Mouse (Mus musculus) liver, embryonic 11.5 days (tissue): Measurements from ENCODE around the gene Oat. TPM values are rescaled to one million over a fixed set of nuclear protein-coding genes. Genes with fewer than 3 reads are reported as not detected.

Experiments
- ATAC-seq: fragments of 200-750 bp; cut with Nextera tagmentation; replicated peaks from 2 replicates; pipeline ENCODE4 v1.8.0; 2017; ENCODE audit warnings: moderate number of reproducible peaks, mild to moderate bottlenecking, moderate TSS enrichment, moderate library complexity; ENCODE audit not compliant: low FRiP score
- DNase-seq: peaks from one replicate; pipeline ENCODE4 v3.0.0-alpha.2; 2017; ENCODE audit warnings: low spot score
- H3K27ac ChIP-seq: fragments of 300-500 bp; sonication (generic); 2 replicates; pipeline ENCODE4 v1.5.1; 2014; ENCODE audit warnings: mild to moderate bottlenecking, low read depth, low read length, control low read depth
- H3K27me3 ChIP-seq: fragments of 300-500 bp; sonication (generic); replicated peaks from 2 replicates; pipeline ENCODE4 v1.6.1; 2014; ENCODE audit warnings: low read length, mixed read lengths; ENCODE audit not compliant: control insufficient read depth, insufficient read depth
- H3K36me3 ChIP-seq: fragments of 300-500 bp; sonication (generic); 2 replicates; pipeline ENCODE4 v1.6.1; 2014; ENCODE audit warnings: mild to moderate bottlenecking, low read length, moderate library complexity, mixed read lengths; ENCODE audit not compliant: control insufficient read depth, insufficient read depth
- H3K4me1 ChIP-seq: fragments of 300-500 bp; sonication (generic); replicated peaks from 2 replicates; pipeline ENCODE4 v1.6.1; 2014; ENCODE audit warnings: low read length, mixed read lengths; ENCODE audit not compliant: control insufficient read depth, insufficient read depth
- H3K4me2 ChIP-seq: fragments of 300-500 bp; sonication (generic); 2 replicates; pipeline ENCODE4 v1.6.1; 2014; ENCODE audit warnings: mild to moderate bottlenecking, control low read depth, moderate library complexity
- H3K4me3 ChIP-seq: fragments of 300-500 bp; sonication (generic); 2 replicates; pipeline ENCODE4 v1.5.1; 2014; ENCODE audit warnings: low read depth, low read length, control low read depth
- H3K9ac ChIP-seq: fragments of 300-500 bp; sonication (generic); 2 replicates; pipeline ENCODE4 v1.6.1; 2014; ENCODE audit warnings: low read depth, low read length, control low read depth
- H3K9me3 ChIP-seq: fragments of 300-500 bp; sonication (generic); 2 replicates; pipeline ENCODE4 v1.6.1; 2016; ENCODE audit warnings: low read length, inconsistent platforms, mixed read lengths; ENCODE audit not compliant: control insufficient read depth
- WGBS: fragments of 180-500 bp; shearing (Covaris S2); extraction: QIAGEN DNeasy Blood & Tissue Kit; methylation state at CpG from one replicate; pipeline ENCODE4 v1.1.7; 2014; 5-methylcytosine and 5-hydroxymethylcytosine counted together
- polyA plus RNA-seq: library from polyadenylated mRNA; unstranded; fragments of >200 nt; fragmentation: Nextera tagmentation; extraction: Ambion mirVana; gene quantifications from 2 replicates; pipeline ENCODE4 v1.2.1, GENCODE M21; 2014

The Oat gene
- polyA plus RNA-seq, 1 experiment from 2014 or later, result 157 TPM

GRCm38 (mm10) chr7:132568817-132569216, 7.4 kb downstream of the Oat start:
- DNase-seq (no peak), ATAC-seq (no peak)
- H3K9me3 ChIP-seq, result no peaks in the 10 kb centered on the region
- H3K4me2 ChIP-seq, result no peak overlapping the region
- peaks cover 22% of the 10 kb centered on the region for H3K4me1 ChIP-seq
- no peak overlapping the region for H3K27ac ChIP-seq
- no peak overlapping the region for H3K4me3 ChIP-seq
- peaks cover 13% of the 10 kb centered on the region for H3K36me3 ChIP-seq
- H3K9ac ChIP-seq, result no peak overlapping the region
- no peaks in the 10 kb centered on the region for H3K27me3 ChIP-seq
- 88% methylated on average over 6 of the region's 6 CpGs for WGBS

GRCm38 (mm10) chr7:132565831-132566230, 10.4 kb downstream of the Oat start:
- Histone ChIP-seq H3K27me3 (no peaks in the 10 kb centered on the region), H3K4me1 (peaks cover 12% of the 10 kb centered on the region), H3K27ac (no peak overlapping the region), H3K36me3 (peaks cover 36% of the 10 kb centered on the region), H3K9me3 (no peaks in the 10 kb centered on the region), H3K4me3 (no peak overlapping the region), H3K4me2 (no peak overlapping the region), H3K9ac (no peak overlapping the region)
- no peak for ATAC-seq
- no peak for DNase-seq
- 73% methylated on average over 1 of the region's 1 CpGs for WGBS

GRCm38 (mm10) chr7:132559138-132559766, 16.9 kb downstream of the Oat start:
- peaks cover 48% of the 10 kb centered on the region for H3K36me3 ChIP-seq
- H3K4me1 ChIP-seq, result peaks cover 11% of the 10 kb centered on the region
- ATAC-seq, result no peak
- no peak for DNase-seq
- no peaks in the 10 kb centered on the region for H3K9me3 ChIP-seq
- H3K27me3 ChIP-seq, result no peaks in the 10 kb centered on the region
- H3K9ac ChIP-seq, result no peak overlapping the region
- H3K4me3 ChIP-seq, result no peak overlapping the region
- no peak overlapping the region for H3K27ac ChIP-seq
- no peak overlapping the region for H3K4me2 ChIP-seq
- 55% methylated on average over 3 of the region's 3 CpGs for WGBS

GRCm38 (mm10) chr7:132558141-132558736, 18.0 kb downstream of the Oat start:
- peaks cover 42% of the 10 kb centered on the region for H3K36me3 ChIP-seq
- ATAC-seq (peak; percentile 85), DNase-seq (no peak)
- H3K27me3 ChIP-seq, result no peaks in the 10 kb centered on the region
- H3K4me1 ChIP-seq, result peaks cover 11% of the 10 kb centered on the region
- H3K9ac ChIP-seq, result peak overlapping the region; percentile 6; the same call in 1 of the 2 replicates
- no peak overlapping the region for H3K27ac ChIP-seq
- H3K4me2 ChIP-seq, result no peak overlapping the region
- 65% methylated on average over 7 of the region's 7 CpGs for WGBS
- H3K9me3 ChIP-seq, result no peaks in the 10 kb centered on the region
- H3K4me3 ChIP-seq, result no peak overlapping the region

- H3K4me3 ChIP-seq, result no peak overlapping the region
- no peak overlapping the region for H3K4me2 ChIP-seq
- no peak for ATAC-seq
- 93% methylated on average over 5 of the region's 5 CpGs for WGBS
- no peak for DNase-seq
- no peaks in the 10 kb centered on the region for H3K27me3 ChIP-seq
- H3K36me3 ChIP-seq, result peaks cover 29% of the 10 kb centered on the region
- H3K4me1 ChIP-seq, result peaks cover 11% of the 10 kb centered on the region
- H3K9me3 ChIP-seq, result no peaks in the 10 kb centered on the region
- no peak overlapping the region for H3K9ac ChIP-seq
- no peak overlapping the region for H3K27ac ChIP-seq
These were observed 19.6 kb downstream of the Oat start for GRCm38 (mm10) chr7:132556575-132556974.

- no peak overlapping the region for H3K4me2 ChIP-seq
These were observed 20.3 kb downstream of the Oat start for GRCm38 (mm10) chr7:132555911-132556310.

GRCm38 (mm10) chr7:132554091-132554490, 22.1 kb downstream of the Oat start:
- no peak overlapping the region for H3K9ac ChIP-seq
- ATAC-seq (no peak), DNase-seq (no peak)
- peaks cover 10% of the 10 kb centered on the region for H3K4me1 ChIP-seq
- no peak overlapping the region for H3K27ac ChIP-seq
- WGBS, result 75% methylated on average over 2 of the region's 2 CpGs
- no peak overlapping the region for H3K4me3 ChIP-seq
- H3K9me3 ChIP-seq, result no peaks in the 10 kb centered on the region
- H3K4me2 ChIP-seq, result no peak overlapping the region
- no peaks in the 10 kb centered on the region for H3K27me3 ChIP-seq
- H3K36me3 ChIP-seq, result peaks cover 16% of the 10 kb centered on the region

More at GRCm38 (mm10) chr7:132555911-132556310, 20.3 kb downstream of the Oat start:
- Histone ChIP-seq H3K4me1 (peaks cover 11% of the 10 kb centered on the region), H3K36me3 (peaks cover 25% of the 10 kb centered on the region), H3K27me3 (no peaks in the 10 kb centered on the region), H3K9me3 (no peaks in the 10 kb centered on the region), H3K9ac (no peak overlapping the region), H3K27ac (no peak overlapping the region), H3K4me3 (no peak overlapping the region)
- no peak for DNase-seq
- no peak for ATAC-seq
- WGBS, result 39% methylated on average over 4 of the region's 4 CpGs

GRCm38 (mm10) chr7:132551351-132552126, 24.7 kb downstream of the Oat start:
- ATAC-seq, result peak; percentile 94
- peak overlapping the region; percentile 59 for H3K4me3 ChIP-seq
- 2% methylated on average over 27 of the region's 27 CpGs for WGBS
- peak overlapping the region; percentile 61 for H3K9ac ChIP-seq
- H3K27me3 ChIP-seq, result no peaks in the 10 kb centered on the region
- peak overlapping the region; percentile 9; the same call in 1 of the 2 replicates for H3K27ac ChIP-seq
- H3K9me3 ChIP-seq, result no peaks in the 10 kb centered on the region
- H3K4me1 ChIP-seq, result no peaks in the 10 kb centered on the region
- no peaks in the 10 kb centered on the region for H3K36me3 ChIP-seq
- peak; percentile 89 for DNase-seq
- H3K4me2 ChIP-seq, result peak overlapping the region; percentile 89
